Comparison of ENCODE assay signal across 30 mouse cellular contexts in the genomic region with DNA sequence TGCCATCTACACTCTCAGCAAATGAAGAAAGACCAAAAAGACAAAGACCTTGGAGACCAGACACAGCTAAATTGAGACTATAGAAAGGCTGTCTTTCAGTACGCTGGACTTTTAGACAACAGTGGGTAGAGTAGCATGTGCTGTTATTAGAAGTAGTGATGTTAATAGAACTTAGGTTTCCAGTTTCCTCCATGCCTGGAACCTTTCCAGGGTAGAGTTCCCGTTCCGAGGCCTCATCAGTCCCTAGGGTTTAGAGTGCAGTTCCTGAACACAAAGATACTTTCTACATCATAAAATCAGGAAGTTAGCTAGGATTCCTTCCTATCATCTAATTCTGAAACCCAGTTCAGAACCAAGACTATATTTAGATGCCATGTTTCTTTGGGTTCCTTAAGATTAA. TPM values are rescaled to one million over a fixed set of nuclear protein-coding genes. Genes with fewer than 3 reads are reported as not detected.
DNase-seq lines count a peak whose midpoint lies in the region; ATAC-seq lines count a peak whose summit lies in the region.
"Had no signal": no experiment of that assay in that cellular context is flagged by ENCODE, and none has a peak within 500 bp of the region (broad histone marks: within the 10 kb centered on the region; RNA-seq: fewer than 3 reads in every experiment).

No protein-coding gene starts in this region.

- no peaks in the 10 kb centered on the region for H3K9me3 ChIP-seq in heart, embryonic 12.5 days (replicated peaks)
- H3K9me3 ChIP-seq in kidney, embryonic 14.5 days (ENCODE audit: control insufficient read depth, low read length) = no peaks in the 10 kb centered on the region
- H3K9me3 ChIP-seq: G1E; heart, embryonic 15.5 days; liver, embryonic 12.5 days; midbrain, embryonic 13.5 days; neural tube, embryonic 13.5 days had no signal

- no peaks in the 10 kb centered on the region for H3K27me3 ChIP-seq in heart, embryonic 12.5 days (replicated peaks)
- H3K27me3 ChIP-seq in kidney, embryonic 14.5 days (ENCODE audit: control insufficient read depth, insufficient read depth, low read length) = no peaks in the 10 kb centered on the region
- H3K27me3 ChIP-seq: heart, embryonic 15.5 days; midbrain, embryonic 13.5 days; neural tube, embryonic 13.5 days had no signal

- H3K36me3 ChIP-seq in heart, embryonic 12.5 days = no peaks in the 10 kb centered on the region
- H3K36me3 ChIP-seq in kidney, embryonic 14.5 days (ENCODE audit: control insufficient read depth, insufficient read depth, low read length) = no peaks in the 10 kb centered on the region
- H3K36me3 ChIP-seq: G1E; heart, embryonic 15.5 days; liver, embryonic 12.5 days; midbrain, embryonic 13.5 days; neural tube, embryonic 13.5 days had no signal

- ATAC-seq in heart, embryonic 12.5 days (ENCODE audit: insufficient number of reproducible peaks, low FRiP score) = no peak
- ATAC-seq in kidney, embryonic 14.5 days (ENCODE audit: low FRiP score, low TSS enrichment) = no peak
- ATAC-seq: forebrain, embryonic 16.5 days; hindbrain, embryonic 16.5 days; liver, embryonic 12.5 days; liver, postnatal 0 days; lung, postnatal 0 days; midbrain, embryonic 13.5 days had no signal

- intact Hi-C loops in heart, postnatal 14 days (cut with DNase I) = loop anchor here (5.0 to 10.0 kb wide), 3 partner anchors 147 to 1690 kb away; no protein-coding TSS in a partner anchor

- no peak overlapping the region for H3K27ac ChIP-seq in heart, embryonic 12.5 days (ENCODE audit: poor library complexity, severe bottlenecking)
- H3K27ac ChIP-seq in kidney, embryonic 14.5 days (ENCODE audit: low read depth, low read length) = no peak overlapping the region
- H3K27ac ChIP-seq: heart, embryonic 15.5 days; liver, embryonic 12.5 days; macrophage; midbrain, embryonic 13.5 days; neural tube, embryonic 13.5 days had no signal

- H3K4me1 ChIP-seq in heart, embryonic 12.5 days (replicated peaks) = no peaks in the 10 kb centered on the region
- no peaks in the 10 kb centered on the region for H3K4me1 ChIP-seq in kidney, embryonic 14.5 days (ENCODE audit: control insufficient read depth, insufficient read depth, low read length)
- H3K4me1 ChIP-seq: heart, embryonic 15.5 days; midbrain, embryonic 13.5 days; neural tube, embryonic 13.5 days had no signal

- 66% methylated on average over 3 of the region's 3 CpGs for WGBS in heart, embryonic 12.5 days
- WGBS in kidney, embryonic 14.5 days = 63% methylated on average over 3 of the region's 3 CpGs

- H3K4me2 ChIP-seq in heart, embryonic 12.5 days = no peak overlapping the region
- H3K4me2 ChIP-seq in kidney, embryonic 14.5 days (replicated peaks; ENCODE audit: low read depth, low read length) = no peak overlapping the region
- H3K4me2 ChIP-seq: heart, embryonic 15.5 days; liver, embryonic 12.5 days; midbrain, embryonic 13.5 days; neural tube, embryonic 13.5 days had no signal

- H3K9ac ChIP-seq in heart, embryonic 12.5 days = no peak overlapping the region
- no peak overlapping the region for H3K9ac ChIP-seq in kidney, embryonic 14.5 days (ENCODE audit: low read depth, low read length)
- H3K9ac ChIP-seq: heart, embryonic 15.5 days; liver, embryonic 12.5 days; liver, postnatal 0 days; midbrain, embryonic 13.5 days; neural tube, embryonic 13.5 days had no signal

- H3K4me3 ChIP-seq in heart, embryonic 12.5 days = no peak overlapping the region
- no peak overlapping the region for H3K4me3 ChIP-seq in kidney, embryonic 14.5 days (ENCODE audit: low read length)
- H3K4me3 ChIP-seq: erythroblast, embryonic 14.5 days; heart, embryonic 15.5 days; liver, embryonic 12.5 days; midbrain, embryonic 13.5 days; neural tube, embryonic 13.5 days had no signal

- DNase-seq in adrenal gland, postnatal 10 days = peak; percentile 22
- no peak for DNase-seq in adrenal gland, postnatal 4 days (ENCODE audit: low spot score in 2 of 2)
- peak; percentile 36 to 68 for DNase-seq in heart, adult 18-20 months
- DNase-seq in kidney, adult 9 months = peak; percentile 27
- peak; percentile 4 to 22 for DNase-seq in heart, postnatal 14 days
- DNase-seq in B cell, adult 2 months = no peak
- DNase-seq: adrenal gland, postnatal 25 days; cerebellum, adult 18-20 months; cerebellum, postnatal 10 days; gastrocnemius, postnatal 36 days; layer of hippocampus, postnatal 36 days; left cerebral cortex, postnatal 4 days; liver, postnatal 0 days; right cerebral cortex, postnatal 4 days; thymus, adult 2 months; thymus, postnatal 36 days had no signal

RNA-seq across cellular contexts. Expression of gene Rfesd, which starts 6.1 kb away (rescaled TPM):
- 10 to 100 TPM; 14.1 to 20.5 TPM for total RNA-seq in adrenal gland, postnatal 10 days (2021)
- total RNA-seq in adrenal gland, postnatal 4 days (2021) = 10 to 100 TPM; 19.4 to 20.7 TPM
- total RNA-seq in heart, adult 18-20 months (2021) = 10 to 100 TPM; 11.6 to 13.8 TPM
- polyA plus RNA-seq in heart, embryonic 12.5 days (2016; fragmentation: Nextera tagmentation; extraction: Ambion mirVana) = 21.3 and 22.7 TPM in 2 replicates
- 19.8 and 24.4 TPM in 2 replicates for polyA plus RNA-seq in kidney, embryonic 14.5 days (2014; fragmentation: Nextera tagmentation; extraction: Ambion mirVana)
- total RNA-seq in heart, postnatal 14 days (2021) = 10 to 100 TPM; 10.3 to 10.7 TPM

RNA-seq across cellular contexts. Expression of gene Gpr150, which starts 32.2 kb away (rescaled TPM):
- not detected for total RNA-seq in adrenal gland, postnatal 10 days (2021)
- under 1 TPM; 0.23 to 0.36 TPM for total RNA-seq in adrenal gland, postnatal 4 days (2021)
- not detected for total RNA-seq in heart, adult 18-20 months (2021)
- 0.08 TPM in 1 of 2 replicates, not detected in the other for polyA plus RNA-seq in heart, embryonic 12.5 days (2016; fragmentation: Nextera tagmentation; extraction: Ambion mirVana)
- 0.11 and 0.19 TPM in 2 replicates for polyA plus RNA-seq in kidney, embryonic 14.5 days (2014; fragmentation: Nextera tagmentation; extraction: Ambion mirVana)
- total RNA-seq in heart, postnatal 14 days (2021) = not detected
- total RNA-seq: gastrocnemius, postnatal 36 days had no signal
- polyA plus RNA-seq: G1E; heart, embryonic 15.5 days; macrophage had no signal

RNA-seq across cellular contexts. Expression of gene Spata9, which starts 57.6 kb away (rescaled TPM):
- total RNA-seq in adrenal gland, postnatal 10 days (2021) = not detected
- total RNA-seq in adrenal gland, postnatal 4 days (2021) = under 1 TPM in 1 of 2 experiments, not detected in 1; 0.48 TPM
- total RNA-seq in heart, adult 18-20 months (2021) = not detected
- 0.18 and 0.22 TPM in 2 replicates for polyA plus RNA-seq in heart, embryonic 12.5 days (2016; fragmentation: Nextera tagmentation; extraction: Ambion mirVana)
- 0.77 and 1.1 TPM in 2 replicates for polyA plus RNA-seq in kidney, embryonic 14.5 days (2014; fragmentation: Nextera tagmentation; extraction: Ambion mirVana)
- total RNA-seq in heart, postnatal 14 days (2021) = not detected
- total RNA-seq: adrenal gland, postnatal 25 days; common myeloid progenitor, adult 5-6 weeks; gastrocnemius, postnatal 36 days; layer of hippocampus, postnatal 36 days had no signal
- polyA plus RNA-seq: erythroblast, embryonic 14.5 days; G1E; large intestine, adult 2 months; macrophage; thymus, adult 2 months had no signal

Comparison
In these comparisons a context has a peak if more than half of its experiments do, and no peak if none do; other contexts are left out.
1. DNase-seq: peak in adrenal gland, postnatal 10 days (single experiment), heart, adult 18-20 months (2 of 2), kidney, adult 9 months (single experiment) and heart, postnatal 14 days (2 of 2); none in adrenal gland, postnatal 4 days (0 of 2) and B cell, adult 2 months (0 of 2).